Mouse (Mus musculus): ENCODE results near the gene Srp68.

GRCm38 (mm10) chr11:116209257-116209656 is 64.8 kb downstream of the Srp68 start:
- TF ChIP-seq GATA1 (IDR thresholded peaks at IDR 0.05; ENCODE audit: low read length) (no peak), TAL1 (IDR thresholded peaks at IDR 0.05; ENCODE audit: low read length) (no peak)

Data from erythroblast, embryonic 14.5 days (primary cell).